Comparison of ENCODE assay signal across 7 mouse cellular contexts in the genomic region with DNA sequence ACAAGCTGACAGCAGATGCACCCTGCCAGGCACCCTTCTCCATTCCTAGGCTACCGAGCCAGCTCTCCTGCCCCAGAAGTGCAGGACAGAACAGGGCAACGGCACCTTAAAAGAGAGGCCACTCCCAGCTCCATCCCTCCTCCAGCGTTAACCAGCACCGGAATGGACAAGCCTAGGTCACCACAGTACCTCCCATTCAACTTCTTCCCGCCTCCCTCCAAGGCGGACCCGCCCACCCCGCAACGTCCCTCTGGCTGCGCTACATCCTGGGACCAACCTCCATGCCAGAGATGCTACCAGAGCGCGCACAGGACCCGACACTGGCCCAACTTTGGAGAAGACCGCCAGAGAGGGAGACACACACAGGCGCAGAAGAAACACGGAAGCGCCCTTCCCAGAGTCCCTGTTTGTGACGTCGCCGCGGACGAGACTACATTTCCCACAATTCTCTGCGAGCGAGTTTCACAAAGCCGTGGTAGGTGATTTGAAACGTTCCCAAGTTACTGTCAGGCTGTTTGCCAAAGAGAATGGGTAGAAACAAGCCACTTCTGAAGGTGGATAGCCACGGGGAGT. TPM values are rescaled to one million over a fixed set of nuclear protein-coding genes. Genes with fewer than 3 reads are reported as not detected.
A peak's percentile ranks its signal among the peaks of the same experiment; 100 is the strongest.
DNase-seq lines count a peak whose midpoint lies in the region; ATAC-seq lines count a peak whose summit lies in the region.

Gene Zfp712 (minus strand): TSS at position 385 of the 573 bp plus-strand sequence.

- H3K4me2 ChIP-seq in midbrain, embryonic 13.5 days (replicated peaks): peak within 1 kb of the TSS; percentile 75

- peak; percentile 93 for ATAC-seq in granulocyte monocyte progenitor cell, adult 5-6 weeks (replicated peaks; ENCODE audit: poor library complexity, severe bottlenecking)
- ATAC-seq in midbrain, embryonic 13.5 days: peak; percentile 96

- DNase-seq in adrenal gland, postnatal 10 days: peak; percentile 92
- peak; percentile 89 for DNase-seq in embryonic facial prominence, embryonic 10.5 days (ENCODE audit: low spot score)
- peak; percentile 96 for DNase-seq in kidney, adult 11 months
- peak; percentile 86 for DNase-seq in limb, embryonic 10.5 days (ENCODE audit: low spot score)
- DNase-seq in spleen, adult 12 weeks (ENCODE audit: low spot score): peak; percentile 79

- peak within 1 kb of the TSS; percentile 78 for H3K9ac ChIP-seq in midbrain, embryonic 13.5 days (replicated peaks)

- no peaks in the 10 kb centered on the region for H3K27me3 ChIP-seq in embryonic facial prominence, embryonic 10.5 days (replicated peaks; ENCODE audit: low read depth, poor library complexity, severe bottlenecking)
- H3K27me3 ChIP-seq in limb, embryonic 10.5 days (ENCODE audit: low read depth, poor library complexity, severe bottlenecking): no peaks in the 10 kb centered on the region
- no peaks in the 10 kb centered on the region for H3K27me3 ChIP-seq in midbrain, embryonic 13.5 days

- peak within 1 kb of the TSS; percentile 85 for H3K27ac ChIP-seq in embryonic facial prominence, embryonic 10.5 days (replicated peaks)
- peak within 1 kb of the TSS; percentile 88 for H3K27ac ChIP-seq in limb, embryonic 10.5 days
- peak within 1 kb of the TSS; percentile 70 for H3K27ac ChIP-seq in midbrain, embryonic 13.5 days

- peaks cover 6% of the 10 kb centered on the region; the same call in 1 of the 2 replicates for H3K4me1 ChIP-seq in embryonic facial prominence, embryonic 10.5 days
- peaks cover 4% of the 10 kb centered on the region; the same call in 1 of the 2 replicates for H3K4me1 ChIP-seq in limb, embryonic 10.5 days
- H3K4me1 ChIP-seq in midbrain, embryonic 13.5 days (replicated peaks): peaks cover 7% of the 10 kb centered on the region

- H3K9me3 ChIP-seq in embryonic facial prominence, embryonic 10.5 days: 0 out of 2 replicates have a peak, but pooled peaks cover 4% of the 10 kb centered on the region
- no peaks in the 10 kb centered on the region for H3K9me3 ChIP-seq in limb, embryonic 10.5 days (replicated peaks)
- H3K9me3 ChIP-seq in midbrain, embryonic 13.5 days: peaks cover 21% of the 10 kb centered on the region

- H3K36me3 ChIP-seq in embryonic facial prominence, embryonic 10.5 days (replicated peaks): peaks cover 3% of the 10 kb centered on the region; the same call in 1 of the 2 replicates
- no peaks in the 10 kb centered on the region for H3K36me3 ChIP-seq in limb, embryonic 10.5 days
- peaks cover 8% of the 10 kb centered on the region; the same call in 1 of the 2 replicates for H3K36me3 ChIP-seq in midbrain, embryonic 13.5 days

- under 1% methylated on average over 27 of the region's 27 CpGs for WGBS in embryonic facial prominence, embryonic 10.5 days
- WGBS in limb, embryonic 10.5 days: under 1% methylated on average over 27 of the region's 27 CpGs
- WGBS in midbrain, embryonic 13.5 days: under 1% methylated on average over 27 of the region's 27 CpGs

- peak within 1 kb of the TSS; percentile 68 for H3K4me3 ChIP-seq in embryonic facial prominence, embryonic 10.5 days
- H3K4me3 ChIP-seq in limb, embryonic 10.5 days: peak within 1 kb of the TSS; percentile 77
- peak within 1 kb of the TSS; percentile 76 for H3K4me3 ChIP-seq in midbrain, embryonic 13.5 days (replicated peaks)

RNA-seq across cellular contexts. Expression of gene Zfp712, which starts in this region (rescaled TPM):
- 1 to 10 TPM; 1.6 to 1.8 TPM for total RNA-seq in adrenal gland, postnatal 10 days (2021)
- 3.4 and 3.6 TPM in 2 replicates for polyA plus RNA-seq in embryonic facial prominence, embryonic 10.5 days (2016; fragmentation: Nextera tagmentation; extraction: Ambion mirVana)
- 3.4 and 3.9 TPM in 2 replicates for total RNA-seq in granulocyte monocyte progenitor cell, adult 5-6 weeks (2014; fragmentation: Nextera tagmentation)
- total RNA-seq in granulocyte monocyte progenitor cell, adult 5-6 weeks (2017): 2.2 and 5.0 TPM in 2 replicates
- polyA plus RNA-seq in limb, embryonic 10.5 days (2016; fragmentation: Nextera tagmentation; extraction: Ambion mirVana): 2.4 and 4.3 TPM in 2 replicates
- 6.2 and 7.2 TPM in 2 replicates for polyA plus RNA-seq in midbrain, embryonic 13.5 days (2015; fragmentation: Nextera tagmentation; extraction: Ambion mirVana)

Comparison
In these comparisons a context has a peak if more than half of its experiments do, and no peak if none do; other contexts are left out.
1. Peak in every context shown above with its lines: DNase-seq, ATAC-seq, H3K4me3 ChIP-seq and H3K27ac ChIP-seq.